Mouse (Mus musculus): ENCODE measurements around the gene Cstl1. TPM values are rescaled to one million over a fixed set of nuclear protein-coding genes. Genes with fewer than 3 reads are reported as not detected.

Cstl1 gene
- total RNA-seq, 2 experiments from 2014 or later, result not detected

DNA sequence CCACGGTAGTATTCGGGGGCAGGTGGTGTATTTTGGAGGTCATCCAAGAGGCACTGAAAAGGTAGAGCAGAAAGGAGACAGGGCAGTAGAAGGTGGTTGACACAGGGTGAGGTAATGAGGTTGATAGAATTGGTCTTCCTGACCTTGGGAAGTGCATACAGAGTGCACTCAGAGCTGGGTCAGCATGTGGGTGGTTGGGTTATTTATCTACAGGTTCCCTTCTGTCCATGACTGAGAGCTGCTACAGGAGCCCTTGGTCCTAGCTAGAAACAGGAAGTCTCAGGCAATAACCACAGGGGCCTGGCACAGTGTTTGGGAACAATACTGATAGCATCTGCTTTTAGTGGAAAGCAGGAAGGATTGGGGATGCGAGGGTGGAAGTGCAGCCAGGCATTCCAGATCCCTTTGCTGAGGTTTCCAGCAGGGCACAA lies 51.3 kb downstream of the Cstl1 start:
- intact Hi-C loops (cut with DNase I; ENCODE audit: low total_unique reads), result no loop called here
- DNase-seq, result no peak

Other genes starting within 250 kb of the Cstl1 start
- 1 to 10 TPM; 4.7 to 5.3 TPM for gene Nxt1, start 77.8 kb upstream of the Cstl1 start, total RNA-seq (2021)
- gene Gzf1, start 69.3 kb upstream of the Cstl1 start, total RNA-seq (2021), result 10 to 100 TPM; 13.4 to 13.9 TPM
- 1 to 10 TPM; 3.3 to 4.1 TPM for gene Napb, start 17.9 kb upstream of the Cstl1 start, total RNA-seq (2021)
- not detected for gene Cst11, start 21.1 kb downstream of the Cstl1 start, total RNA-seq (2021)
- gene 8030411F24Rik, start 31.7 kb downstream of the Cstl1 start, total RNA-seq (2021), result not detected
- not detected for gene Cst12, start 39.0 kb downstream of the Cstl1 start, total RNA-seq (2021)
- not detected for gene Cst8, start 48.4 kb downstream of the Cstl1 start, total RNA-seq (2021)
- gene Cst13, start 69.7 kb downstream of the Cstl1 start, total RNA-seq (2021), result not detected
- not detected for gene Cst9, start 84.8 kb downstream of the Cstl1 start, total RNA-seq (2021)
- gene 9230104L09Rik, start 114.7 kb downstream of the Cstl1 start, total RNA-seq (2021), result 1 to 10 TPM in 1 of 2 experiments, under 1 TPM in 1; 0.53 to 1.5 TPM
- gene Cst3, start 125.3 kb downstream of the Cstl1 start, total RNA-seq (2021), result 100 to 1,000 TPM; 488 to 506 TPM

Measured in gastrocnemius, postnatal 14 days (tissue).